Mouse (Mus musculus): ENCODE measurements around the gene Il23a.

- no peak for TF ChIP-seq CTCF (conservative IDR thresholded peaks at IDR 0.05 in 1 of 2, IDR thresholded peaks at IDR 0.05 in 1 of 2; ENCODE audit: low read depth in 2 of 2, low read length in 2 of 2)
- TF ChIP-seq ZMIZ1 (IDR thresholded peaks at IDR 0.05; ENCODE audit: low read depth, low read length) = no peak
- TF ChIP-seq NELFE (IDR thresholded peaks at IDR 0.05; ENCODE audit: low read depth, low read length) = no peak
- TF ChIP-seq HCFC1 (IDR thresholded peaks at IDR 0.05; ENCODE audit: low read depth, low read length) = no peak
- TF ChIP-seq ZNF384 (IDR thresholded peaks at IDR 0.05; ENCODE audit: low read depth, low read length) = no peak
- TF ChIP-seq ELF1 (IDR thresholded peaks at IDR 0.05; ENCODE audit: low read depth, low read length) = no peak
- TF ChIP-seq USF2 (conservative IDR thresholded peaks at IDR 0.05; ENCODE audit: low read depth, low read length) = no peak
These were observed 30.2 kb downstream of the Il23a start, which contains the start of gene Apof for GRCm38 (mm10) chr10:128268371-128268770.
